Mouse (Mus musculus) kidney, adult 10 weeks (tissue): ENCODE results near the gene Lmbr1. TPM values are rescaled to one million over a fixed set of nuclear protein-coding genes. Genes with fewer than 3 reads are reported as not detected.

Source experiments
- polyA plus RNA-seq: library from polyadenylated mRNA; stranded (reverse); fragments of 350-450 nt; fragmentation: Illumina TruSeq; extraction: RNeasy Lipid Tissue Mini Kit (QIAGEN cat#74804); gene quantifications from one replicate; pipeline ENCODE4 v1.2.3, GENCODE M21; 2014; ENCODE audit warnings: low read depth, low replicate concordance

Gene Lmbr1
- polyA plus RNA-seq: 16.1 TPM

DNA sequence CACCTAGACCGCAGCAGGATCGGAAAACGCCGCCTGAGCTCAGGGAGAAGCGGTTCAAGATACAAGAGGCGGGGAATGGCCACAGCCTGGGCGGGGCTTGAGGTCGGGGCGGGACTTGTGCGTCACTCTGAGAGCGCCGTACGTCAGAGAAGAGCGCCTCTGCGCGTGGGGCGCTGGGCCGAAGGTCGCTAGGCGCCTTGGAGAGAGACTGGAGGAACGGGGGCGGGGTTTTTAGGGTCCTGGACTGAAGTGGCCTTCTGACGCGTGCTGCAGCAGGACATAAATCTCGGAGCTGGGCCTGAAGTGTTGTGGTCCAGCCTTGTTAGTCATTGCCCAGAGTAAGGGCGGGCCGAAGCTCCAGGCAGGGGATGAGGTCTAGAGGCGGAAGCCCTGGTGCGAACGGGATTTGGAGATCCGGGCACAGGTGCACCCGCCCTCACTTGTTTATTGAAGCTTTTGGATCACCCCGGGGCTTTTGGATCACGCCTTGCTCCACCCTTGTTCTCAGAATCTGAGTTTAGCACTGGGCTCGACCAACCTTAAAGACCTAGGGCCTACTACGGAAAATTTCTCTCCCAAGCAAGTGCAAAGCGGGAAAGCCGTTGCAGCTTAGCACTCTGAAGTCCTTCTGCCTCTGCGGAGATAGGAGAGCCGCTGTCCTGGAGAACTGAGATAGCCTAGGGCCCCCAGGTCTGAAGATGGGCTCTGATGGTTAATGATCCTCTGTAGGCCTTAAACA lies at the start of gene Lmbr1:
Gene Lmbr1, minus strand, starts transcription at position 93 of the 739 bp plus-strand sequence.

DNA sequence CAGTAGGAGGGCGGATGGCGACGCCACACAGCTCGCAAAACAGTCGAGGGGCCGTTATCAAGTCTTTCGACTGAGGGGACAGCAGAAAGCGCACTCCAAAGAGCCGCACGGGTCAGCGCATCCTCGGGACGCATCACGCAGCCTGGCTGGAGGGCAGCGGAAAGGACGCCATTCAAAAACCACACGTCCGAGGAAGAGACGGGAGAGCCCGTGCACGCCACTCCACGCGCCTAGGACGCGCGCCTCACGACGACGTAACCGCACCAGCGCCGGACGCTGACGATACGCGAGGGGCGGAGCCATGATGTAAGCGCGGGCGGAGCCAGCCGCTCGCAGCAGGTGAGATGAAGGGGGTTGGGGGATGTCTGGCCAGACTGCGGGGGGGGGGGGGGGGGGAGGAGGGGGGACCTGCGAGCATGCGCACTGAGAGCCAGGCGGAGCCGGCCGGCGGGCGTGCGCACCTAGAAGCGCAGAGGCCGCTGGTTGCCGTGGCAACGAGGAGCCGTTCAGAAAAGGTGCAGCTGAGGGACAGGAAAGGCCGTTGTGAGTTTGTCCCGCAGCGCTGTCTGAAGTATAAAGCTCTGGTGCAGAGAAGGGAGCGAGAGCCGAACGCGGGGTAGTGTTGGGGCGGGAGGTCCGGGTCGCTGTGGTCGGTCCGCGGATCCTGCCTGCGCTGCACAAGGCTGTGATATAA lies 182.5 kb downstream of the Lmbr1 start, which contains the start of gene Rnf32:
Gene Rnf32, plus strand, starts transcription at position 423 of the 694 bp plus-strand sequence.

Other genes with a start within 250 kb of the Lmbr1 start
- 8.7 TPM for gene Rnf32, start 182.4 kb downstream of the Lmbr1 start, polyA plus RNA-seq
- gene Nom1, start 56.3 kb upstream of the Lmbr1 start, polyA plus RNA-seq: 19.3 TPM
- not detected for gene Mnx1, start 100.1 kb upstream of the Lmbr1 start, polyA plus RNA-seq
- gene Ube3c, start 190.9 kb upstream of the Lmbr1 start, polyA plus RNA-seq: 46.4 TPM